Mouse (Mus musculus): ENCODE results near the gene Pkm. TPM values are rescaled to one million over a fixed set of nuclear protein-coding genes. Genes with fewer than 3 reads are reported as not detected.

The Pkm gene
- total RNA-seq, 2 experiments from 2014 or later = 1,287 to 1,327 TPM

DNA sequence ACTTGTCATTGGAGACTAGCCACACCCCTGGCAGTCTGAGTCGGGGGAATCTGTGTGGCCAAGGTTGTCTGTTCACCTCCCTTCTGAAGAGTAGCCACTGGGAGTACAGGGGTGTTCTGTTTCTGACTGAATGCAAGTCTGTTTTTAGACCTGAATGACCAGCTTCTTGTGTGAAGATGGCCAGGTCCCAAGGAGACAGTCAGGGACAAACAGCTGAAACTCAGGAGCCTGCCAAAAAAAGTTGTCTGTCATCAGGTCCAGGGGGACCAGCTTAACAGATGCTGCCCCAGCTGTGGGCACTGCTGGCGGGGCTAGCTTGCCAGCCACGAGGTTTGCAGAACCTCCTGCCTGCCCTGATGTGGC lies 39.3 kb downstream of the Pkm start:
- intact Hi-C loops (cut with DNase I) = no loop called here
- peak in 1 of 2 experiments; percentile 24 for DNase-seq

DNA sequence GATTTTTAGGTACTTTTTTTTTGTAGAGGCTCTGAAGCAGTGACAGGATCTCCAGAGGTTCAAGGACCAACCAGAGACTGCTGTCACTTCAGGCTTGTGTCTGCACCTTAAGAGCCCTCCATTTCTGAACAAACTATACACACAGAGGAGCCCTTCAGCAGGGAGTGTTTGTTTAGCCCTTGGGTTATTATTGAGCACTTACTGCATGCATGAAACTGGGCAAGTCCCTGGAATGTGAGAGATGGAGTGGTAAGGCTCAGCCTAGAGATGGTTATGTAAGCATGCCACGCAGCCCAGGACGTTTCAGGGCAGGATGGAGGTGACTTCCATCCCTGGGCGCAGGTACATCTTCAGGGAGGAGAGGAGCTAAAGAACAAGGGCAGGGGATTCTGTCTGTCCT lies 40.2 kb downstream of the Pkm start:
- DNase-seq = no peak
- intact Hi-C loops (cut with DNase I) = no loop called here

DNA sequence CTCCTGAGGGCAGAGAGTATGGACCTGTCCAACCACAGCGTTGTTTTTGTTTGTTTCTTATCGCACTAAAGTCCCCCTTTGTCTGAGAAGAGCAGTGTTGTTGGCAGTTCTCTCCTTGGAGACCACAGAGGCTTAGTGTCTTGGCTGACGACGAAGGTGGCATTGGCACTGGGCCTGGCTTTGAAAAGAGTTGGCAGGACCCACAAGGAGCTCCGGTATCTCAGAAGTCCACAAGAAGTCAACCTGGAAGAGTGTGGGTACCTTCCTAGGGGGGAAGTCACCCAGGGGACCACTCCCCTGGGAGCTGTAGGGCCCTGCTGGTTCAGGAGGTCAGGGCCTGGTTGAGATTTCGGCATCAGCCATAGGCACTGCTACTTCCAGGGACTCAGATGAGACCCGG lies 44.9 kb downstream of the Pkm start:
- intact Hi-C loops (cut with DNase I) = no loop called here
- DNase-seq = no peak

DNA sequence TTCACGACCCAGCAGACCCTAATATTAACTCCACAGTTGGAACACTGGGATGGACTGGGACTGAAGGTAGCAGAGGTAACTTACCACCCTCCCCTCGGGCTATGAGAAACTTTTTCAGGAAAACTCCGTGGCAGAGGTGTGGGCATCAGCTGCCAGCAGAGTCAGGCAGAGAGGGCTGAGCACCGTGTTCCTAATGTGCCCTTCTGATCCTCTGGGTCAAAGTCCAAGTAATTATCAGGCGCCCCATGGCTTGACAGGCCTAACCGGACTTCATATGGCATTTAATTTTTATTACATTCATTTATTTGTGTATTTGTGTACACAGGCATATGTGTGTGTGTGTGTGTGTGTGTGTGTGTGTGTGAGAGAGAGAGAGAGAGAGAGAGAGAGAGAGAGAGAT lies 46.9 kb downstream of the Pkm start:
- no peak for DNase-seq
- intact Hi-C loops (cut with DNase I) = no loop called here

DNA sequence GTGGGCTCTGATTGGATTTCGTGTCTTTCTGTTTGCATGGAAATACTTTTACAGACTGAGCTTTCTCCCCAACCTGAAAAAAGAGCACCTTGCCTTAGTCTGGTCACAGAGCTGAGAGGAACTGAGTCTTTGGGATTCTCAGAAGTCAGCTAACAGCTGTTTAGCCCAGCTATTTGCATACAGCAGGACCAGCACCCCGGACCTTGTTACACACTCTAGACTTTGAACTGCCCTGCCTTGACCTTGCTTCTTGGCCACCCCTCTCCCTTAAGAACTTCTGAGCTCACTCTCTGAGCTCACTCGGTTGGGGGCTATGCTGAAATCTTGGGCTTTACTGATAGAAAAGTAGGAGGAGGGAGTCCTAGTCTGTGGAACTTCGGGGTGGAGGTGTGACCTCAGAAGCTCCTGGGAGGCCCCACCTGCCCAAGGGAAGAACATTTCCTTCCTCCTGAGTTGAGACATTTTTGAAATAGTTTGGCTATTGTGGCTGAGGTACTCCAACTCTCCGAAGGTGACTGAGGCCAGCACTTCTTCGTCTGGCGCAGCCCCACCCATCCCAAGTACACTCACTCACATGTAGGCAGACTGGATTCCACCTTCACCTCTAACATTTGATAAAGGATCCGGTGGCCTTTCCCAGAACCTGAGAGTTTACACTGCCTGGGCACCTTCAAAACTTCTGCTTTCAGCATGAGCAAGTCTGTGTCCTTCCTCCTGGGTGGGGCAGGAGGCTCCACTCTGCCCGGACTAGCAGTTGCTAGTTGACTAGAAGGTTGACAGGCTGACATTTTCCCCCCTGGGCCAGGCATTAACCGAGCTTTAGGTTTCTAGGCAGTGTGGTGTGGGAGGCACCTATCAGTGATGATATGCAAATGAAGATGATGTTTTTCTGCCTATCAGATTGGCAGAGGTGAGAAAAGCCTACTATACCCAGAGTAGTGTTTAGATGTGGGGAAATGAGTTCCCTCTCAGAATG lies 51.0 kb downstream of the Pkm start:
- DNase-seq = no peak
- intact Hi-C loops (cut with DNase I) = no loop called here

DNA sequence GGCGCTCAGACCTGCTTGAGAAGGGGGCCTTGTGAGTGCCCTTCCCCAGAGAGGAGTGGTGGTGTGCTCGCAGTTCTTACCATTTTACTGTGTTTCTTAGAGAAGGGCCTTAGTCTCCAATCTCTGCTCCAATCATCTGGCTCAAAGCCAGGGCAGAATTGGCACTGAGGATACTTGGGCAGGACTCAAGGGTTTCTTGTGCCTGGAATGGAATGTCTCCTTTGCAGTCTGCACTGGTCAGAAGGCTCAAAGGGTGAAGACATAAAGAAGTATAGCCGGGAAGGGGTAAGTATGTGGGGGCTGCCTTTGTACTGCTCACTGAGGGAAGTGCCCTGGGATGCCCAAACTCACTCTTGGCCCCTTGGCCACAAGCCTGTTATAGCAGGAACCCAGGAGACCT lies 53.1 kb downstream of the Pkm start:
- intact Hi-C loops (cut with DNase I) = no loop called here
- no peak for DNase-seq

DNA sequence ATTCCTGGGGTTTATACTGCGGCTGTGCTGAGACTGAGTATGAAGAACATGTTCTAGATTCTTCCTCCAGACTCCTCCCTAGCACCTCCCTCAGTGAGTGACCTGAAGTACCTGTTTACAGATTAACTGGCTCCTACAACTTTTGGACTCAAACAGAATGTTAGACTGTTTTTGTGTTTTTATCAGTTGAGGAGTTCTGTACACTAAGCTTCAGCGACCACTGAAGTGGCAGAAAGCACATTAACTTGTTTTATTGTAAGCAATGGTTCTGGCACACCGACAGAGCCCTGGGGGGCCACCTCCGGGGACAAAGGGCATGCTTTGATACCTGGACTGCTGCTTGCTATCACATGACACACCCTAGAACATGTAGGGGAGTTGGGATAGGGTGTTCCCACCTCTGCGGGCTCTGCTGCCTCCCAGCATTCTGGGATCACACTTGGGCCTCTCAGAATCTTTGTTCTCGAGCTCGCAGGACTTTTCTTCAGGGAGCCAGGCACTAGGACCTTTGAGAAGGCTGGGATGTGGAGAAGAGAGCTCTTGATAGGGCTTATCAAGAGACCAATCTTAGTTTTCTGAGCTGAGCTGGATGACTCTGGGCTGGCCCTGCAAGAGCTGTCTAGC lies 60.2 kb downstream of the Pkm start:
- intact Hi-C loops (cut with DNase I) = no loop called here
- no peak for DNase-seq

DNA sequence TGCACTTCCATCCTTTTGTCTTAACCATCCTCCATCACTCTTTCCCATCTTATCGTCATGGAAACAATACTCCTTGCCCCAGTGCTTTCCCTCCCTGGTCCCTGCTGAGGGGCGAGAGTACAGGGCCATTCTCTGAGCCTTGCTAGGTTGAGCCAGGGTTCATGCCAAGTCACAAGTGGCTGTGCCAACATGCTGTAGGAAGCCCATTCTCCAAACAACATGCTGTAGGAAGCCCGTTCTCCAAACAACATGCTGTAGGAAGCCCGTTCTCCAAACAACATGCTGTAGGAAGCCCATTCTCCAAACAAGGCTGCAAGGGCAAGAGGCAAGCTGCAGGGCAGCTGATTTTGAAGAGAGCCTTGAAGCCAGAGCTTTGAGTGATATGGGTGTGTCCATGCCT lies 62.1 kb downstream of the Pkm start:
- DNase-seq = no peak
- intact Hi-C loops (cut with DNase I) = no loop called here

DNA sequence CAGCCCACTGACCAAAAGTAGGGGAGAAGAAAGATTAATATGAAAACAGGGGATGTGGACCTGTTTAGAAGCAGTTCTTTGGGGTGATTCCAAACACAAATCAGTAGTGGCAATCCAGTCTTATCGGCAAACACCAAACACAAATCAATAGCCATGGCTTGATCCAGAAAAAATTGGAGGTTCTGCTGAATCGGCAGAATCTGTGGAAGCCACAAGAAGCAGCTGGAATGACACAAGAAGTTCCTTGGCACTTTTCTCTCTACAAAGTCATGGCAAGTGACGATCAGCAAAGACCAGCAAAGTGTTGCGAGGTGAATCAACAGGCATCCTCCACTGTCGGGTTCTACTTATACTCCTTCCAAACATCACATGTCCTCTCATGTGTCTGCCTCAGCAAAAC lies 65.0 kb downstream of the Pkm start:
- intact Hi-C loops (cut with DNase I) = loop anchor here (5.0 kb wide), 1 partner anchor 36 kb away; no protein-coding TSS in a partner anchor
- no peak for DNase-seq

DNA sequence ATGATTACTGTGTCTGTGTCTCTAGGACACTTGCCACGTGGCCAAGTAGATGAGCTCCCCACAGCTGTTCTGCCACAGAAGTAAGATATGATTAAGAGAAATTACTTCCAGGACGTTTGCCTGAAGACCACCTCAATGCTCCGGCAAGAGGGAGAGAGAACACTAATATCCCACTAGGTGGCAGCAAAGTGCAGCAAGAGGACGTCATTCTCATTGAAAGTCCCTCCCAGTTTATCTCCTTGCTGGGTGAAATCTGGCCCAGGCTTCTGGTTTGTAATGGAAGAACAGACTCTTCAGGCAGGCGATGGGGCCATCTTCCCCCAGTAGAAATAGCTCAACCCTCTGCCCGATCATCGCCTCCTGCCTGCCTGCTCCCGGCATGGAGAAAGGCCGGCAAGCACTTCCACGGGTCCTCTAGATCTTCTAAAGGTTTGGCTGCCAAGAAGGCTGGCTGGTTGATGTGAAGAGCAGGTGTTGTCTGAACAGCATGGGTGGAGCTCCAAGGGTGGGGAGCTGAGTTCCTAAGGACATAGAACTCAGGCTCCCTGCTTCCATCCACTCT lies 67.0 kb downstream of the Pkm start:
- DNase-seq = peak; percentile 65 to 80
- intact Hi-C loops (cut with DNase I) = loop anchor here (2.0 to 5.0 kb wide), 2 partner anchors 34 to 234 kb away; no protein-coding TSS in a partner anchor

DNA sequence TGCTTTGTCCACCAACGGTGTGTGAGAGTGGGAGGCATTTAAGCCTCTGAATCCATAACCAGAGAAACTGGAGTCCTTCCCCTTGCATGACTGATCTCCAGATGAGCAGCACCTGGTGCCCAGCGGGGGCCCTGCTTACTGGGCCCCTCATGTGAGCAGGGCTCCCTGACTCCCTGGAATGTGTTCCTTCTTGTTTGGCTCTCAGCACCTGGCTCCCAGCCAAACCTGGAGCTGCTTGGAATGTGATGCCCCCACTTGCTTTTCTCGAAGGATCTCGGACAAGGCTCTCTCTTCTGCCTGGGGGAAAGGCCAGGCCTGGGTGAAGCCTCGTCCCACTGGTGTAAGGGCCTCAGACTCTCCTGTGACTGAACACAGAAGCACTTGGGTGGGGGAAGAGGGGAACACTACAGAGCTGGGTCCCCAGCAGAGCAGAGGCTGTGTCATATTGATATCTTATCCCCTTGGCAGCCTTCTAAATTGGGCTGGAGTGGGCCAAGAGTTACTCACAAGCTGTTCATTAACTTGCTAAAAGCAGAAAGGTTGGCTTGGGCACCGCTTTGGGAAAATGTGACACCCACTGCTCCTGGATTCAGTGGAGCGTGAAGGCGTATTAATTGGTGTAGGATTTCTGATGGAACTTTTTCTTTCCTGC lies 67.7 kb downstream of the Pkm start:
- intact Hi-C loops (cut with DNase I) = loop anchor here (2.0 to 5.0 kb wide), 2 partner anchors 33 to 233 kb away; no protein-coding TSS in a partner anchor
- peak; percentile 16 to 20 for DNase-seq

DNA sequence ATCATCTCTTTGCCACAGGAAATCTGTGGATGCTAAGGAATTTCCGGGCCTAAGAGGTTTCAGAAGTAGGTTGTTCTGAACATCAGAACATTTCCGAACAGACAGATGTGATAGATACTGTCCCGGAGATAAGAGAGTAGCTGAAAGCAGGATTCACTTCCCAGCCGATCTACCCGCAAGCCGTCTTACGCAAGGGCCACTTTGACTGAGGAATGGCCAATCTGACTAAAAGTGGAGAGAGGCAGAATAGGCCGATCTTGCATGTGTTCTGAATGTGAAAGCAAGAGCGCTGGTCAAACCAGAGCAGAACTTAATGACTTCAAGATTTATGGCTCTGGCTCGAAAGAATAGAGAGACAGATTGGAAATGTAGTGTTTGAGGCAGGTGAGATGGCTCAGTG lies 69.3 kb downstream of the Pkm start:
- intact Hi-C loops (cut with DNase I) = no loop called here
- DNase-seq = no peak

DNA sequence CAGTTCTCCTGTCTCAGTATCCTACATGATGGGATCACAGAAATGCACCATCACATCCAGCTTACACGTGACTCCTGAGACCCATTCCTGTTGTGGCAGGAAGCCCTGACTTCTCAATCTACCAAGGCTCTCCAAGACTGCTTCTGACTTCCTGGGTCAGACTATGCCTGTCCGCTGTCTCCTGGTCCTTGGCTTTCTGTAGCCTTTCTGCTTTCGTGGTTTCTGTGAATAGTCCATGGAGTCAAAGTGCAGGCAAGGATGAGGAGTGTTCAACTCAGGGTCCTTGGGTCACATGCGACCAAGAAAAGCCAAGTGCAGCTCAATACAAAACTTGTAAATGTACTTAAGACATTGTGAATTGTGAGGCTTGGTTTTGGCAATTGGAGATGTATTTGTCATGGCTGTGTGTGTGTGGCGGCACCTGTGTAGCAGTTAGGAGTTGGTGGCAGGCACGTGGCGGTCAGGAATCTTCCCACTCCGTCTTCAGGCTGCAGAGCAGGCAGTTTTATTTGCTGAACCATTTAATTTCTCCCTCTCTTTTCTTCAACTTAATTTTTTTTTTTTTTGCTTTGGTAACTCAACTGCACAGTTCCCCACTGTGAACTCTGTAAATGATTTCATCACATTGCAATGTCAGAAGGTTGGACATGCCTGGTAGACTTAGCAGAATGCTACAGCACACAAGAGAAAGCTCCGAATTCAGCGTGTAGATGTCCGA lies 71.6 kb downstream of the Pkm start:
- DNase-seq = no peak
- intact Hi-C loops (cut with DNase I) = no loop called here

Other genes starting within 250 kb of the Pkm start
- 10 to 100 TPM; 84.7 to 91.1 TPM for gene Arih1, start 169.8 kb upstream of the Pkm start, total RNA-seq (2021)
- gene Hexa, start 116.8 kb upstream of the Pkm start, total RNA-seq (2021) = 10 to 100 TPM; 33.2 to 33.9 TPM
- under 1 TPM; 0.56 to 0.67 TPM for gene Tmem202, start 116.5 kb upstream of the Pkm start, total RNA-seq (2021)
- gene Celf6, start 78.5 kb upstream of the Pkm start, total RNA-seq (2021) = under 1 TPM in 1 of 2 experiments, not detected in 1; 0.10 TPM
- gene Parp6, start 39.1 kb upstream of the Pkm start, total RNA-seq (2021) = 10 to 100 TPM; 18.5 to 22.2 TPM
- under 1 TPM; 0.05 to 0.19 TPM for gene Gramd2, start 23.8 kb downstream of the Pkm start, total RNA-seq (2021)
- 1 to 10 TPM; 6.3 to 7.8 TPM for gene Senp8, start 94.3 kb downstream of the Pkm start, total RNA-seq (2021)
- 10 to 100 TPM; 13.7 to 19.8 TPM for gene Myo9a, start 94.5 kb downstream of the Pkm start, total RNA-seq (2021)

Measured in heart, postnatal 14 days (tissue).